Mouse (Mus musculus) layer of hippocampus, adult 9-10 months (tissue): ENCODE results near the gene Slc4a1.

Experiments
- DNase-seq: peaks from one replicate; pipeline ENCODE4 v3.0.0; 2022; ENCODE audit warnings: low spot score

Gene Slc4a1

GRCm38 (mm10) chr11:102375196-102376173 is 9.5 kb upstream of the Slc4a1 start:
- DNase-seq, result no peak

- no peak for DNase-seq
These were observed 8.2 kb upstream of the Slc4a1 start for GRCm38 (mm10) chr11:102374108-102374725.

GRCm38 (mm10) chr11:102373646-102374045 is 7.6 kb upstream of the Slc4a1 start:
- DNase-seq, result no peak

- no peak for DNase-seq
These were observed 6.9 kb upstream of the Slc4a1 start for GRCm38 (mm10) chr11:102372936-102373335.

GRCm38 (mm10) chr11:102371926-102372685 is 6.1 kb upstream of the Slc4a1 start:
- no peak for DNase-seq

GRCm38 (mm10) chr11:102370285-102370684 is 4.3 kb upstream of the Slc4a1 start:
- DNase-seq, result no peak

- no peak for DNase-seq
These were observed 3.3 kb upstream of the Slc4a1 start for GRCm38 (mm10) chr11:102369263-102369662.

- no peak for DNase-seq
These were observed 2.3 kb upstream of the Slc4a1 start for GRCm38 (mm10) chr11:102368347-102368746.

- DNase-seq, result no peak
These were observed 1.7 kb upstream of the Slc4a1 start for GRCm38 (mm10) chr11:102367504-102368280.

GRCm38 (mm10) chr11:102365699-102366098 is 304 bp downstream of the Slc4a1 start:
- no peak for DNase-seq

GRCm38 (mm10) chr11:102364570-102365371 is 1.2 kb downstream of the Slc4a1 start:
- no peak for DNase-seq

GRCm38 (mm10) chr11:102363623-102364022 is 2.4 kb downstream of the Slc4a1 start:
- no peak for DNase-seq

GRCm38 (mm10) chr11:102361776-102362495 is 4.1 kb downstream of the Slc4a1 start:
- DNase-seq, result no peak

GRCm38 (mm10) chr11:102358365-102358764 is 7.6 kb downstream of the Slc4a1 start:
- no peak for DNase-seq

- no peak for DNase-seq
These were observed 9.2 kb downstream of the Slc4a1 start for GRCm38 (mm10) chr11:102356636-102357350.

GRCm38 (mm10) chr11:102356190-102356589 is 9.8 kb downstream of the Slc4a1 start:
- no peak for DNase-seq

GRCm38 (mm10) chr11:102355501-102355900 is 10.5 kb downstream of the Slc4a1 start:
- DNase-seq, result no peak

- DNase-seq, result no peak
These were observed 13.0 kb downstream of the Slc4a1 start for GRCm38 (mm10) chr11:102353021-102353431.

GRCm38 (mm10) chr11:102352378-102352777 is 13.6 kb downstream of the Slc4a1 start:
- no peak for DNase-seq
